Mouse (Mus musculus): ENCODE measurements around the gene Atp10a. TPM values are rescaled to one million over a fixed set of nuclear protein-coding genes. Genes with fewer than 3 reads are reported as not detected.

The Atp10a gene
- polyA plus RNA-seq, 1 experiment from 2014 or later = 3.5 TPM

- no peak overlapping the region for H3K4me3 ChIP-seq (ENCODE audit: low read length)
- ATAC-seq (ENCODE audit: low read depth) = peak; percentile 68
- no peak overlapping the region for H3K27ac ChIP-seq (ENCODE audit: low read length)
These were observed 8.6 kb upstream of the Atp10a start for GRCm38 (mm10) chr7:58647404-58647803.

GRCm38 (mm10) chr7:58657913-58658789, 2.2 kb downstream of the Atp10a start:
- no peaks in the 10 kb centered on the region for H3K9me3 ChIP-seq (ENCODE audit: control insufficient read depth, low read length)
- no peaks in the 10 kb centered on the region for H3K27me3 ChIP-seq (ENCODE audit: control insufficient read depth, insufficient read depth, low read depth, low read length)
- under 1% methylated on average over 79 of the region's 81 CpGs for WGBS
- H3K36me3 ChIP-seq (ENCODE audit: control insufficient read depth, insufficient read depth, low read length) = no peaks in the 10 kb centered on the region
- H3K4me3 ChIP-seq (ENCODE audit: low read length) = peak overlapping the region; percentile 79
- H3K4me2 ChIP-seq (ENCODE audit: low read depth, low read length) = peak overlapping the region; percentile 93
- peak; percentile 96 for ATAC-seq (ENCODE audit: low read depth)
- H3K9ac ChIP-seq (ENCODE audit: low read length) = peak overlapping the region; percentile 81
- no peaks in the 10 kb centered on the region for H3K4me1 ChIP-seq (replicated peaks; ENCODE audit: control insufficient read depth, insufficient read depth, low read length)
- peak overlapping the region; percentile 80 for H3K27ac ChIP-seq (ENCODE audit: low read length)

More at GRCm38 (mm10) chr7:58647404-58647803, 8.6 kb upstream of the Atp10a start:
- Histone ChIP-seq H3K9ac (ENCODE audit: low read length) (no peak overlapping the region), H3K36me3 (ENCODE audit: control insufficient read depth, insufficient read depth, low read length) (no peaks in the 10 kb centered on the region), H3K4me2 (ENCODE audit: low read depth, low read length) (no peak overlapping the region), H3K4me1 (replicated peaks; ENCODE audit: control insufficient read depth, insufficient read depth, low read length) (no peaks in the 10 kb centered on the region), H3K27me3 (ENCODE audit: control insufficient read depth, insufficient read depth, low read depth, low read length) (no peaks in the 10 kb centered on the region), H3K9me3 (ENCODE audit: control insufficient read depth, low read length) (no peaks in the 10 kb centered on the region)
- 57% methylated on average over 1 of the region's 1 CpGs for WGBS

- H3K4me1 ChIP-seq (replicated peaks; ENCODE audit: control insufficient read depth, insufficient read depth, low read length) = no peaks in the 10 kb centered on the region
- no peaks in the 10 kb centered on the region for H3K27me3 ChIP-seq (ENCODE audit: control insufficient read depth, insufficient read depth, low read depth, low read length)
- WGBS = 20% methylated on average over 14 of the region's 14 CpGs
- no peaks in the 10 kb centered on the region for H3K36me3 ChIP-seq (ENCODE audit: control insufficient read depth, insufficient read depth, low read length)
- H3K4me2 ChIP-seq (ENCODE audit: low read depth, low read length) = peak overlapping the region; percentile 93
- no peak overlapping the region; the same call in 1 of the 2 replicates for H3K27ac ChIP-seq (ENCODE audit: low read length)
- no peaks in the 10 kb centered on the region for H3K9me3 ChIP-seq (ENCODE audit: control insufficient read depth, low read length)
- H3K9ac ChIP-seq (ENCODE audit: low read length) = peak overlapping the region; percentile 81
- no peak for ATAC-seq (ENCODE audit: low read depth)
- H3K4me3 ChIP-seq (ENCODE audit: low read length) = peak overlapping the region; percentile 79
These were observed 2.9 kb downstream of the Atp10a start for GRCm38 (mm10) chr7:58658790-58659405.

- H3K27me3 ChIP-seq (ENCODE audit: control insufficient read depth, insufficient read depth, low read depth, low read length) = no peaks in the 10 kb centered on the region
- H3K9ac ChIP-seq (ENCODE audit: low read length) = no peak overlapping the region
- no peak overlapping the region for H3K27ac ChIP-seq (ENCODE audit: low read length)
- no peaks in the 10 kb centered on the region for H3K9me3 ChIP-seq (ENCODE audit: control insufficient read depth, low read length)
- ATAC-seq (ENCODE audit: low read depth) = no peak
- H3K4me1 ChIP-seq (replicated peaks; ENCODE audit: control insufficient read depth, insufficient read depth, low read length) = no peaks in the 10 kb centered on the region
- no peaks in the 10 kb centered on the region for H3K36me3 ChIP-seq (ENCODE audit: control insufficient read depth, insufficient read depth, low read length)
- no peak overlapping the region for H3K4me2 ChIP-seq (ENCODE audit: low read depth, low read length)
- no peak overlapping the region for H3K4me3 ChIP-seq (ENCODE audit: low read length)
These were observed 4.1 kb downstream of the Atp10a start for GRCm38 (mm10) chr7:58660046-58660445.

GRCm38 (mm10) chr7:58660665-58661064, 4.7 kb downstream of the Atp10a start:
- Histone ChIP-seq H3K9ac (ENCODE audit: low read length) (no peak overlapping the region), H3K27me3 (ENCODE audit: control insufficient read depth, insufficient read depth, low read depth, low read length) (no peaks in the 10 kb centered on the region), H3K4me1 (replicated peaks; ENCODE audit: control insufficient read depth, insufficient read depth, low read length) (no peaks in the 10 kb centered on the region), H3K36me3 (ENCODE audit: control insufficient read depth, insufficient read depth, low read length) (no peaks in the 10 kb centered on the region), H3K27ac (ENCODE audit: low read length) (no peak overlapping the region), H3K4me3 (ENCODE audit: low read length) (no peak overlapping the region), H3K9me3 (ENCODE audit: control insufficient read depth, low read length) (no peaks in the 10 kb centered on the region), H3K4me2 (ENCODE audit: low read depth, low read length) (no peak overlapping the region)
- no peak for ATAC-seq (ENCODE audit: low read depth)
- WGBS = 90% methylated on average over 5 of the region's 5 CpGs

GRCm38 (mm10) chr7:58661076-58661475, 5.1 kb downstream of the Atp10a start:
- WGBS = 70% methylated on average over 7 of the region's 7 CpGs

GRCm38 (mm10) chr7:58668617-58669016, 12.7 kb downstream of the Atp10a start:
- WGBS = 78% methylated on average over 1 of the region's 1 CpGs
- H3K9ac ChIP-seq (ENCODE audit: low read length) = no peak overlapping the region
- H3K36me3 ChIP-seq (ENCODE audit: control insufficient read depth, insufficient read depth, low read length) = peaks cover 4% of the 10 kb centered on the region; the same call in 1 of the 2 replicates
- no peaks in the 10 kb centered on the region for H3K27me3 ChIP-seq (ENCODE audit: control insufficient read depth, insufficient read depth, low read depth, low read length)
- no peak overlapping the region for H3K27ac ChIP-seq (ENCODE audit: low read length)
- ATAC-seq (ENCODE audit: low read depth) = no peak
- no peak overlapping the region for H3K4me3 ChIP-seq (ENCODE audit: low read length)
- no peak overlapping the region for H3K4me2 ChIP-seq (ENCODE audit: low read depth, low read length)
- H3K4me1 ChIP-seq (replicated peaks; ENCODE audit: control insufficient read depth, insufficient read depth, low read length) = no peaks in the 10 kb centered on the region
- H3K9me3 ChIP-seq (ENCODE audit: control insufficient read depth, low read length) = no peaks in the 10 kb centered on the region; the same call in 1 of the 2 replicates

More at GRCm38 (mm10) chr7:58661076-58661475, 5.1 kb downstream of the Atp10a start:
- Histone ChIP-seq H3K9me3 (ENCODE audit: control insufficient read depth, low read length) (no peaks in the 10 kb centered on the region), H3K27me3 (ENCODE audit: control insufficient read depth, insufficient read depth, low read depth, low read length) (no peaks in the 10 kb centered on the region), H3K4me3 (ENCODE audit: low read length) (no peak overlapping the region), H3K4me1 (replicated peaks; ENCODE audit: control insufficient read depth, insufficient read depth, low read length) (no peaks in the 10 kb centered on the region), H3K4me2 (ENCODE audit: low read depth, low read length) (no peak overlapping the region), H3K9ac (ENCODE audit: low read length) (no peak overlapping the region), H3K36me3 (ENCODE audit: control insufficient read depth, insufficient read depth, low read length) (no peaks in the 10 kb centered on the region), H3K27ac (ENCODE audit: low read length) (no peak overlapping the region)
- no peak for ATAC-seq (ENCODE audit: low read depth)

GRCm38 (mm10) chr7:58676075-58676474, 20.1 kb downstream of the Atp10a start:
- Histone ChIP-seq H3K9ac (ENCODE audit: low read length) (no peak overlapping the region), H3K4me1 (replicated peaks; ENCODE audit: control insufficient read depth, insufficient read depth, low read length) (peaks cover 6% of the 10 kb centered on the region; the same call in 1 of the 2 replicates), H3K36me3 (ENCODE audit: control insufficient read depth, insufficient read depth, low read length) (peaks cover 4% of the 10 kb centered on the region; the same call in 1 of the 2 replicates), H3K9me3 (ENCODE audit: control insufficient read depth, low read length) (no peaks in the 10 kb centered on the region; the same call in 1 of the 2 replicates), H3K27ac (ENCODE audit: low read length) (no peak overlapping the region), H3K4me3 (ENCODE audit: low read length) (no peak overlapping the region), H3K4me2 (ENCODE audit: low read depth, low read length) (no peak overlapping the region), H3K27me3 (ENCODE audit: control insufficient read depth, insufficient read depth, low read depth, low read length) (no peaks in the 10 kb centered on the region)
- WGBS = 64% methylated on average over 3 of the region's 3 CpGs
- no peak for ATAC-seq (ENCODE audit: low read depth)
